Mouse (Mus musculus): ENCODE data around the gene Cpt1a. TPM values are rescaled to one million over a fixed set of nuclear protein-coding genes. Genes with fewer than 3 reads are reported as not detected.

Cpt1a gene
- polyA plus RNA-seq, 1 experiment from 2014 or later: 24.3 TPM

DNA sequence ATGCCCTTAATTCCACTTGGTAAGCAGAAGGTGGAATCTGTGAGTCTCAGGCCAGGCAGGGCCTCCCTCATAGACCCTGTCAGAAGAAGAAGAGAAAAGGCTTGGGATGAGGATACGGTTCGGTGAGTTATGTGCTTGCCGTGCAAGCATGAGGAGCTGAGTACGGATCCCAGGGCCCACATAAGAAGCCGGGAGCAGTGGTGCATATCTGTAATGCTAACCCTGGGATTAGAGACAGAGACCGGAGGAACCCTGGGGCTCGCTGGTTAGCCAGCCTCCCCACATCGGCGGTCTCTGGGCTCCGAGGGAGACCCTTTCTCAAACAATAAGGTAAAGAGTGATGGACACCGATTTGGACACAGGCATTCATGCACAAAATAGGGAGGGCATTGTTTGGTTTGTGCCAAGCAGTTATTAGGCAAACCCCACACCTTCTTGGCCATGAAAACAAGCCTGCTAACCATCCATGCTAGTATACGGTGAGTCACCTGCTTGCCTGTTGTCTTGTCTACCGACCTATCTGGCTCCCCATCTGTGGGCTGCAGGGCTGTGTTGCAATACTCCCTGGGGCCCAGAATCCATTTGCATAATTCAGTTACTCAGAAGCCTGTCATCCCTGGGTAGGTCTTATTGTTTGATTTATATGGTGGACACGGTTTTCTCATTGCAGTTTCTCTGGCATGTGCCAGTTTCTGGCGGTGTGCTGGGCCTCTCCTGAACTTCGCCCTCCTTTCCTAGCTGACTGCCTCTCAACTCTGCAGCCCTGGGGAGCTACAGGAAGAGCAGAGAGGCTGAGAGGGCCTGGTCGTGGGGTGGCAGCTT, 11.8 kb downstream of the Cpt1a start:
- peaks cover 9% of the 10 kb centered on the region; the same call in 1 of the 2 replicates for H3K4me1 ChIP-seq (replicated peaks; ENCODE audit: control insufficient read depth, insufficient read depth, low read length)
- no peak for DNase-seq (ENCODE audit: low spot score)
- H3K9me3 ChIP-seq (ENCODE audit: control insufficient read depth, low read length): no peaks in the 10 kb centered on the region
- no peaks in the 10 kb centered on the region for H3K27me3 ChIP-seq (replicated peaks; ENCODE audit: control insufficient read depth, insufficient read depth, low read length)
- H3K9ac ChIP-seq (ENCODE audit: low read length): no peak overlapping the region
- no peak overlapping the region for H3K4me2 ChIP-seq (ENCODE audit: low read length)
- ATAC-seq (replicated peaks; ENCODE audit: low FRiP score, low TSS enrichment, low read depth): peak; percentile 17; the same call in 1 of the 2 replicates
- 73% methylated on average over 17 of the region's 17 CpGs for WGBS
- H3K36me3 ChIP-seq (ENCODE audit: control insufficient read depth, insufficient read depth, low read length): no peaks in the 10 kb centered on the region
- no peak overlapping the region for H3K4me3 ChIP-seq (ENCODE audit: low read depth, low read length)
- H3K27ac ChIP-seq (ENCODE audit: low read depth): peak overlapping the region; percentile 41; the same call in 1 of the 2 replicates

DNA sequence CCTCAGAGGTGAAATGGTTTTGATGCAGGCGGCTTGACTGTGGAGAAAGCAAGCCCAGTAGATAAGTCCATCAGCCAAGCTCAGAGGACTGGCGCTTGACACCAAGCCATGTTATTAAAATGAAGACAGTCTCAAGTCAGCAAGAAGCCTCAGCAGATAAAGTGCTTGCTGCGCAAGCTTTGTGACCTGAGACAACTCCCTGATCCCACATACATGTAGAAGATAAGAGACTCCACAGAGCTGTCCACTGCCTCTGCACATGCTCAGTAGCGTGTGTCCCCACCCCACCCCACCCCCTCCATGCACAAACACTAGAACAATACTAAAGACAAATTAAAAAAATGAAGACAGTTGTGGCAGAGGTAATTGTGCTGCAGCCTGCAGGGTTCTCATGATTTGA, 12.4 kb downstream of the Cpt1a start:
- DNase-seq (ENCODE audit: low spot score) (no peak), ATAC-seq (replicated peaks; ENCODE audit: low FRiP score, low TSS enrichment, low read depth) (no peak)
- peak overlapping the region; percentile 41; the same call in 1 of the 2 replicates for H3K27ac ChIP-seq (ENCODE audit: low read depth)
- no peaks in the 10 kb centered on the region for H3K9me3 ChIP-seq (ENCODE audit: control insufficient read depth, low read length)
- H3K4me2 ChIP-seq (ENCODE audit: low read length): no peak overlapping the region
- no peak overlapping the region for H3K4me3 ChIP-seq (ENCODE audit: low read depth, low read length)
- H3K9ac ChIP-seq (ENCODE audit: low read length): no peak overlapping the region
- no peaks in the 10 kb centered on the region for H3K27me3 ChIP-seq (replicated peaks; ENCODE audit: control insufficient read depth, insufficient read depth, low read length)
- H3K4me1 ChIP-seq (replicated peaks; ENCODE audit: control insufficient read depth, insufficient read depth, low read length): peaks cover 9% of the 10 kb centered on the region; the same call in 1 of the 2 replicates
- no peaks in the 10 kb centered on the region for H3K36me3 ChIP-seq (ENCODE audit: control insufficient read depth, insufficient read depth, low read length)
- 82% methylated on average over 4 of the region's 4 CpGs for WGBS

DNA sequence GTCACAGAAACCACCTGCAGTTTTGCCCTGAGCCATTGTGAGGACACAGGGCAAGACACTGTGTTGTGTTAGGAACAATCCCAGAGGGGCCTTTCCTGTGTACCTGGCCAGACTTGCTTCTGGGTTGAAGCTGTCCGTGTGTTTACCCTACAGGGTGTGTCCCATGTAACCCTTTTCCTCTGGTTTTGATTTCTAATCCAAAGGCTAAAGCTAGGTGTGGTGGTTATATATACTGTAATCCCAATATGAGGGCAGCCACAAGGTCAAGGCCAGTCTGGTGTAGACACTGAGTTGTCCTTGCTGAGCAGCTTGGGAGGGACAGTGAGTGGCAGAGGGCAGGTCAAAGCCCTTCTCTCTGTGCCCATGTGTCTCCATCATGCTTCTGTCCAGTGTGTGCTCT, 13.8 kb downstream of the Cpt1a start:
- H3K4me2 ChIP-seq (ENCODE audit: low read length): no peak overlapping the region
- DNase-seq (ENCODE audit: low spot score) (no peak), ATAC-seq (replicated peaks; ENCODE audit: low FRiP score, low TSS enrichment, low read depth) (no peak)
- no peaks in the 10 kb centered on the region for H3K36me3 ChIP-seq (ENCODE audit: control insufficient read depth, insufficient read depth, low read length)
- H3K27ac ChIP-seq (ENCODE audit: low read depth): no peak overlapping the region
- H3K9me3 ChIP-seq (ENCODE audit: control insufficient read depth, low read length): no peaks in the 10 kb centered on the region
- no peak overlapping the region for H3K9ac ChIP-seq (ENCODE audit: low read length)
- 73% methylated on average over 1 of the region's 1 CpGs for WGBS
- H3K27me3 ChIP-seq (replicated peaks; ENCODE audit: control insufficient read depth, insufficient read depth, low read length): no peaks in the 10 kb centered on the region
- H3K4me1 ChIP-seq (replicated peaks; ENCODE audit: control insufficient read depth, insufficient read depth, low read length): peaks cover 9% of the 10 kb centered on the region; the same call in 1 of the 2 replicates
- no peak overlapping the region for H3K4me3 ChIP-seq (ENCODE audit: low read depth, low read length)

DNA sequence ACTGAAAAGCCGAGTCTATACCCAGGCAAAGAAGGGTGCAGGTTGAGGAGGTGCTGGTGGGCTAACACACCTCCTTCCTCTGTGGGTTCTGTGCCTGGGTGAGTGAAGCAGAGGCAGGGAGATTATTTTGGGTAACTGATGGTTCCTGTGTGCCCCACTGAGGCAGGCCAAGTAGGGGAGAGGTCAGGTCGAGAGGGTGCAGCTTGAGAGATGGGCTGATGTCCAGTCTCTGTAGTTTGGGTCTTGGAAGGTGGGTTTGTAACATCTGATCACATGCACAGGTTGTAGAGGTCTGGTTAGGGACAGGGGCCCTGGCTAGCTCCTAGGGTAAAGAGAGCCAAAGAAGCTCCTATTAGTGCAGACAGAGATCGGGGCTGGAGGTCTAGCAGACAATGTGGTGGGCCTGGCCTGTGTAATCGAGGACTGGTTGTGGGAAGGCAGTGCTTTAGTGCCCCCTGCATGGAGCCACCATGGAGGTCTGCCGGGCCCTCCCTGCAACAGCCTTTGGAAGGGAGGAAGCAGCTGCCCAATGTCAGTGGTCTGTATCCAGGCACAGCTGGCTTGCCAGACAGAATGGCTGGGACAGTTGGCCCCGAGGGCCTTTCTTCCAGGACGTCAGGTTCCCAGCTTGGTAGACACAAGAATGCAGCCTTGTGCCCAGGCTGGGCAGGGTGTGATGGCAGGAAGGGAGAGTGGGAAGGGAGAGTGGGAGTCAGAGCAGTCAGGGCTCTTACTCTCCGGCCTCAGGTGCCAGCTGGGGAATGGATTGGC, 14.5 kb downstream of the Cpt1a start:
- Histone ChIP-seq H3K36me3 (ENCODE audit: control insufficient read depth, insufficient read depth, low read length) (no peaks in the 10 kb centered on the region), H3K9me3 (ENCODE audit: control insufficient read depth, low read length) (no peaks in the 10 kb centered on the region), H3K9ac (ENCODE audit: low read length) (no peak overlapping the region), H3K4me3 (ENCODE audit: low read depth, low read length) (no peak overlapping the region), H3K27me3 (replicated peaks; ENCODE audit: control insufficient read depth, insufficient read depth, low read length) (no peaks in the 10 kb centered on the region), H3K4me2 (ENCODE audit: low read length) (no peak overlapping the region), H3K27ac (ENCODE audit: low read depth) (no peak overlapping the region), H3K4me1 (replicated peaks; ENCODE audit: control insufficient read depth, insufficient read depth, low read length) (peaks cover 9% of the 10 kb centered on the region; the same call in 1 of the 2 replicates)
- ATAC-seq (replicated peaks; ENCODE audit: low FRiP score, low TSS enrichment, low read depth) (no peak), DNase-seq (ENCODE audit: low spot score) (no peak)
- 68% methylated on average over 8 of the region's 8 CpGs for WGBS

DNA sequence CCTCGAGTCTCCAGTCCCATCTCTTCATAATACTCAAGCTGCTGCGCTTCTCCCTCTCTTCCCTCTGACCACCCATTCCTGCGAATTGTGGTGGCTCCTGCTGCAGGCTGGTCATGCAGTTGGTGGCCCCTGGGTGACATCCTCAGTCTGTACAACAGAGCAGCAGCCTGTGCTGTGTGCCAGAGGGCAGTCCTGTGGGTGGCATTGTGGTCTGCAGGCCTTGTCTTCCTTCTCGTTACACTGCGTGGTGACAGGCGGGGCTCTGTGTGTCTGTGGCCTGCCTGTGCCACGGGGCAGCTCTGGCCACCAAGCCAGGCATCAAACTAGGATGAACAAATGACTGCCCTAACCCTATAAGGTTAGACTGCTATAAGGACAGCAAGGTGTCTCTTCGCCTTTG, 17.1 kb downstream of the Cpt1a start:
- no peaks in the 10 kb centered on the region for H3K27me3 ChIP-seq (replicated peaks; ENCODE audit: control insufficient read depth, insufficient read depth, low read length)
- ATAC-seq (replicated peaks; ENCODE audit: low FRiP score, low TSS enrichment, low read depth) (no peak), DNase-seq (ENCODE audit: low spot score) (no peak)
- H3K4me3 ChIP-seq (ENCODE audit: low read depth, low read length): no peak overlapping the region
- H3K4me2 ChIP-seq (ENCODE audit: low read length): no peak overlapping the region
- no peaks in the 10 kb centered on the region for H3K9me3 ChIP-seq (ENCODE audit: control insufficient read depth, low read length)
- H3K4me1 ChIP-seq (replicated peaks; ENCODE audit: control insufficient read depth, insufficient read depth, low read length): peaks cover 7% of the 10 kb centered on the region; the same call in 1 of the 2 replicates
- no peaks in the 10 kb centered on the region for H3K36me3 ChIP-seq (ENCODE audit: control insufficient read depth, insufficient read depth, low read length)
- whole genome bisulfite sequencing: 84% methylated on average over 8 of the region's 8 CpGs
- no peak overlapping the region for H3K9ac ChIP-seq (ENCODE audit: low read length)
- no peak overlapping the region for H3K27ac ChIP-seq (ENCODE audit: low read depth)

DNA sequence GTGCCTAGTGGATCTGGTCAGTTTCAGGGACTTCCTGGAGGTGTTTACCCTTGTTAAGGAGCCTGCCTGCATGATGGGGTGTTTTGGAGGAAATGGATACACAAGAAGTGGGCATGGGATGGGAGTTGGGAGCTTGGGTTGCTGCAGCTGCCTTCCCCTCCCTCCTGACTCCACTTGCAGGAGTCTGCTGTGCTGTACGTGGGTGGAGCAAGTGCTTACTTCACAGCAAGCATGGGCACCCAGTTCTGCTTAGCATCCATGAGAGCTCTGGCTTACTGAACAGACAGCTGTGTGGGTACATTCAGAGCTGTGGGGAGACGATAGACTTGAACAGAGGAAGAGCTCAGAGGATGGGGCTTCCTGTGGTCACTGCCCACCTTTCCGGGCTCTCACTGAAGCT, 18.9 kb downstream of the Cpt1a start:
- Histone ChIP-seq H3K27me3 (replicated peaks; ENCODE audit: control insufficient read depth, insufficient read depth, low read length) (no peaks in the 10 kb centered on the region), H3K4me3 (ENCODE audit: low read depth, low read length) (no peak overlapping the region), H3K4me2 (ENCODE audit: low read length) (no peak overlapping the region), H3K9ac (ENCODE audit: low read length) (no peak overlapping the region), H3K9me3 (ENCODE audit: control insufficient read depth, low read length) (no peaks in the 10 kb centered on the region), H3K36me3 (ENCODE audit: control insufficient read depth, insufficient read depth, low read length) (no peaks in the 10 kb centered on the region), H3K27ac (ENCODE audit: low read depth) (no peak overlapping the region), H3K4me1 (replicated peaks; ENCODE audit: control insufficient read depth, insufficient read depth, low read length) (peaks cover 3% of the 10 kb centered on the region; the same call in 1 of the 2 replicates)
- 68% methylated on average over 3 of the region's 3 CpGs for WGBS
- DNase-seq (ENCODE audit: low spot score) (no peak), ATAC-seq (replicated peaks; ENCODE audit: low FRiP score, low TSS enrichment, low read depth) (no peak)

DNA sequence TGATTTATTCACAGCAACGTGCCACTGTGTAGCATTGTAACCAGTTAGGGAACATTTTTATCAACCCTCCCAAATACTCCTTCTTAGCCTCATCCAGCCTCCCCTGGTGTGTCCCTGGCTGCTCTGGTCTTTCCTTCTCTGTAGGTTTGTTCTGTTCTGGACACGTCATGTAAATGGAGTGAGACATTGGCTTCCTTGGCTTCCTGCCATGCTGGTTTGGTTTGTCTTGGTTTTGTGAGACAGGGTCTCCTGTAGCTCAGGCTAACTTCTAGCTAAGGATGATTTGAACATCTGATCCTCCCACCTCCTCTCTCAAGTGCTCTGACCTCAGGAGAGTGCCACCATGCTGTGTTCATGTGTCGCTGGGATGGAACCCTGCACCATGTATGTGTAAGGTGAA, 21.8 kb downstream of the Cpt1a start:
- no peak overlapping the region for H3K4me2 ChIP-seq (ENCODE audit: low read length)
- H3K27me3 ChIP-seq (replicated peaks; ENCODE audit: control insufficient read depth, insufficient read depth, low read length): no peaks in the 10 kb centered on the region
- H3K9me3 ChIP-seq (ENCODE audit: control insufficient read depth, low read length): peaks cover 2% of the 10 kb centered on the region; the same call in 1 of the 2 replicates
- DNase-seq (ENCODE audit: low spot score) (no peak), ATAC-seq (replicated peaks; ENCODE audit: low FRiP score, low TSS enrichment, low read depth) (no peak)
- H3K36me3 ChIP-seq (ENCODE audit: control insufficient read depth, insufficient read depth, low read length): no peaks in the 10 kb centered on the region
- H3K4me3 ChIP-seq (ENCODE audit: low read depth, low read length): no peak overlapping the region
- peaks cover 3% of the 10 kb centered on the region; the same call in 1 of the 2 replicates for H3K4me1 ChIP-seq (replicated peaks; ENCODE audit: control insufficient read depth, insufficient read depth, low read length)
- 65% methylated on average over 3 of the region's 3 CpGs for WGBS
- H3K27ac ChIP-seq (ENCODE audit: low read depth): no peak overlapping the region
- no peak overlapping the region for H3K9ac ChIP-seq (ENCODE audit: low read length)

DNA sequence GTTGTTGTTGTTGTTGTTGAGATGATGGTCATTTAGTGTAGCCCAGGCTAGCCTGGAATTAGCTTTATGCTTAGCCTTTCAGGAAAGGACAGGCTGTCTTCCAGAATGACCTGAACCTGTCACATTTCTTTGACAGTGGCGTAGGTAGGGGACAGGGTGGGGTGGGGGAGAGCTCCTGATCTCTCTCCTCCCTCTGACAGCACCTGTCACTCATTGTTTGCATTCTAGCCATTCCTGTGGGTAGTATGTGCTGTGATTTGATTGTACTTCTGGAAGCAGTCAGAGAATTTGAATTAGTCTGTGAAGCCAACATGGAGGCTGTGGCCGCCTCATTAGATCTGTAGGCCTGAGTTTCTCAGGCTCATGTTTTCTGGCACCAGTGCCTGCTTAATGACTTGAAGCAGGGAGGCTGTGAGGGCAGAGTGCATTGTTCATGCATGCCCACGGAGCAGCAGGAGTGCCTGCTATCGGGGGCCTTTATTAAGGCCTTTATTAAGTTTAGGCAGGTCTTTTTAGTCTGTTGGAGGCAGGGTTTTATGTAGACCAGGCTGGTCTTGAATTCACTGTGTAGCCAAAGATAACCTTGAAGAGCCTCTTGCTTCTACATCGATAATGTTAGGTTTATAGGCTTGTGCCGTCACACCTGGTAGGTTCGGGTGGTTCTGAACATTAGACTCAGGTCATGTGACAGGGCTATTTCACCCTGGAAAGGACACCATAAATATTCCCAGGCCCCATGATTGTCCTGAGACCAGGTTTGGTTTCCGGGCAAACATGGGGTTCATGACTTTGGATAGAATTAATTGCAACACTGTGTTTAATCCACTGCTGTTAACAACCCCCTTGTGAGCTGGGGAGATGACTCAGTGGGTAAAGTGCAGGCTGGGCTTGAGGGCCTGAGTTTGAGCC, 22.8 kb downstream of the Cpt1a start:
- no peaks in the 10 kb centered on the region for H3K36me3 ChIP-seq (ENCODE audit: control insufficient read depth, insufficient read depth, low read length)
- H3K9ac ChIP-seq (ENCODE audit: low read length): no peak overlapping the region
- H3K4me3 ChIP-seq (ENCODE audit: low read depth, low read length): no peak overlapping the region
- no peak overlapping the region for H3K4me2 ChIP-seq (ENCODE audit: low read length)
- ATAC-seq (replicated peaks; ENCODE audit: low FRiP score, low TSS enrichment, low read depth): no peak
- DNase-seq (ENCODE audit: low spot score): no peak
- H3K27me3 ChIP-seq (replicated peaks; ENCODE audit: control insufficient read depth, insufficient read depth, low read length): no peaks in the 10 kb centered on the region
- 83% methylated on average over 8 of the region's 8 CpGs for WGBS
- peaks cover 3% of the 10 kb centered on the region; the same call in 1 of the 2 replicates for H3K4me1 ChIP-seq (replicated peaks; ENCODE audit: control insufficient read depth, insufficient read depth, low read length)
- H3K27ac ChIP-seq (ENCODE audit: low read depth): no peak overlapping the region
- peaks cover 2% of the 10 kb centered on the region; the same call in 1 of the 2 replicates for H3K9me3 ChIP-seq (ENCODE audit: control insufficient read depth, low read length)

All from intestine, embryonic 14.5 days (tissue).